Mouse (Mus musculus): ENCODE measurements around the gene Arnt2.

Gene Arnt2

GRCm38 (mm10) chr7:84339186-84339585 is 70.8 kb downstream of the Arnt2 start:
- no peak for DNase-seq

GRCm38 (mm10) chr7:84337768-84338167 is 72.2 kb downstream of the Arnt2 start:
- no peak for DNase-seq

GRCm38 (mm10) chr7:84336907-84337306 is 73.1 kb downstream of the Arnt2 start:
- DNase-seq, result no peak

- DNase-seq, result no peak
These were observed 73.4 kb downstream of the Arnt2 start for GRCm38 (mm10) chr7:84336580-84336886.

- DNase-seq, result no peak
These were observed 74.0 kb downstream of the Arnt2 start for GRCm38 (mm10) chr7:84335766-84336579.

- no peak for DNase-seq
These were observed 76.0 kb downstream of the Arnt2 start for GRCm38 (mm10) chr7:84333996-84334395.

GRCm38 (mm10) chr7:84332295-84333168 is 77.4 kb downstream of the Arnt2 start:
- no peak for DNase-seq

GRCm38 (mm10) chr7:84329174-84329583 is 80.8 kb downstream of the Arnt2 start:
- no peak for DNase-seq

- DNase-seq, result peak; percentile 90
These were observed 81.2 kb downstream of the Arnt2 start for GRCm38 (mm10) chr7:84328770-84329169.

- no peak for DNase-seq
These were observed 84.2 kb downstream of the Arnt2 start for GRCm38 (mm10) chr7:84325570-84326328.

GRCm38 (mm10) chr7:84321542-84321941 is 88.4 kb downstream of the Arnt2 start:
- DNase-seq, result no peak

- DNase-seq, result no peak
These were observed 94.5 kb downstream of the Arnt2 start for GRCm38 (mm10) chr7:84315353-84316003.

GRCm38 (mm10) chr7:84314742-84315141 is 95.2 kb downstream of the Arnt2 start:
- DNase-seq, result no peak

- no peak for DNase-seq
These were observed 98.4 kb downstream of the Arnt2 start for GRCm38 (mm10) chr7:84311624-84312023.

- no peak for DNase-seq
These were observed 99.1 kb downstream of the Arnt2 start for GRCm38 (mm10) chr7:84310909-84311311.

GRCm38 (mm10) chr7:84307329-84307925 is 102.5 kb downstream of the Arnt2 start:
- DNase-seq, result no peak

- DNase-seq, result no peak
These were observed 109.7 kb downstream of the Arnt2 start for GRCm38 (mm10) chr7:84300261-84300660.

- DNase-seq, result no peak
These were observed 110.4 kb downstream of the Arnt2 start for GRCm38 (mm10) chr7:84299601-84300000.

- DNase-seq, result no peak
These were observed 116.9 kb downstream of the Arnt2 start for GRCm38 (mm10) chr7:84293054-84293453.

- DNase-seq, result no peak
These were observed 122.8 kb downstream of the Arnt2 start for GRCm38 (mm10) chr7:84287226-84287587.

GRCm38 (mm10) chr7:84286526-84287225 is 123.3 kb downstream of the Arnt2 start:
- DNase-seq, result no peak

- DNase-seq, result no peak
These were observed 124.2 kb downstream of the Arnt2 start for GRCm38 (mm10) chr7:84285790-84286189.

All from retina, postnatal 1 day (tissue).